Mouse (Mus musculus): ENCODE measurements around the gene Traf5.

Gene Traf5

DNA sequence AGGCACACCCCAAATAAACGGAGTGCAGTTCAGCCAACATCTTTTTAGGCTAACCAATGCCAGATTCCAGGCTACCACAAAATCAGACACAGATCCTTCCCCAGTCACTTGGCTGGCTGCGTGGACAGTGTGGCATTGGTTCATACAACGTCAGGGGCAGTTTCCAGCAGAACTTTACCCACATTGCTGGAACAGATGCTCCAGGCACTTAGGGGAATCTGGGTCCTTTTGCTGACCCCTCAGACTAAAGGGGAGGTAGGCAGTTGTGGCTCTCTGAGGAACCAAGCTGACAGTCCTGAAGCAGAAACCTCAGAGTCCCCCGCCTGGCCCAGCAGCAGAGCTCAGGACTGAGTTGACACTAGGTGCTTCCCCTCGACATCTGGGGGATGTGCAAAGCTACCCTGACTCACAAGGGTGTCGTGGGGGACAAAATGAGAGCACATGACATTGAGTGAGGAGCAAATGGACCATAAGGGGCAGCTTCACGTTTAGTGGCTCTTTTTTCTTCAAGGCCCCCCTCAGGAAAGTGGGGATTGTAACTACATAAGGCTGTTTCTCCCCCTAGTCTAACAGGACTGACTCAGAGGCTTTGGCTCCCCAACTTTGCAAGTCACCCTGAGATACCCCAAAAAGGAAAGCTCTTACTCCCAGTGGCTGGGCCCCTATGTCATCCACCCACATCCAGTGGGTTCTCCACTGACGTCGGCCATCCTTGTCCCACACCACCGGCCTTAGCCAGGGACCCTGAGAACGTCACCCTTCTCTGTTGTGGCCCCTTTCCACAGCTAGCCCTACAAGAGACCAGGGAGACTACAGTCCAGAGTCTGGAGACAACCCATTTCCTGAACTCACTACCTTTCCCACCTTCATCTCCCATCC lies 1.4 kb downstream of the Traf5 start:
- no peak for DNase-seq (ENCODE audit: low spot score)

- no peak for DNase-seq (ENCODE audit: low spot score)
Observed at GRCm38 (mm10) chr1:192090281-192090680, 2.1 kb downstream of the Traf5 start.

GRCm38 (mm10) chr1:192089208-192090166 lies 2.9 kb downstream of the Traf5 start:
- DNase-seq (ENCODE audit: low spot score), result no peak

DNA sequence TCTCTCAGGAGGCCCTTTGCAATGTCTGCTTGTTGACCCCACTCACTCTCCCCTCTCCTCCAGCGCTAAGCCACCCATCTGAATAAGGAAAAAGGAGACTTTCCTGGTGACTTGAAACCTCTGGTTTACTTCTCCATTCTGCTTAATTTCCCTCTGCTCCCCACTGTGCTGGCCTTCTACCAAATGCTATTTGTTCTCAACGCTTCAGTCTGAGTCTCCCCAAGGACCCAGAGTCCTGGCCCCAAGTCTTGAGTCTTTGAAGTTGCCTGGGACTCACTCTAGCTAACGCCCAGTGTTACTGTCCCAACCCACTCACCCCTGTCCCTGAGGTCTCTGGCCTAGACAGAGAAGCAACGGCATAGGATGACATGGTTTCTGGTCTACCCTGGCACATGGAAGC lies 4.3 kb downstream of the Traf5 start:
- no peak for DNase-seq (ENCODE audit: low spot score)

DNA sequence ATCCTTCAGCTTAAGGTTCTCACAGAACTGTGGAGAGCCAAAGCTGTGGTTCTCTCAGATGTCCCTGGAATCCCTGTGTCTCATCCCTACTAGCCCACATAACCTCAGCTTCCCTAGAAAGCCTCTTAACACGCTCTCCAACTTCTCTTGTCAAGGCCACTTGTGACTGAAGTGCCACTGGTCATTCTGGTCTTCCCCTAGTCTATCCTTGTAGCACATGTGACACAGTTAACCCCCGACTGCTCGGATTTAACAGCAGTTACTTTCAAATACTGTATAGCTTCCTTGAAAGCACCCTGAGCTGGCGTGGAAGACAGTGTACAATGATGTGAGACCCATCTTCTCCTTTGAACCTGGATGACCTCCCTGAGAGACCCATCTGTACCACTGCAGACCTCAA lies 5.3 kb downstream of the Traf5 start:
- DNase-seq (ENCODE audit: low spot score), result no peak

DNA sequence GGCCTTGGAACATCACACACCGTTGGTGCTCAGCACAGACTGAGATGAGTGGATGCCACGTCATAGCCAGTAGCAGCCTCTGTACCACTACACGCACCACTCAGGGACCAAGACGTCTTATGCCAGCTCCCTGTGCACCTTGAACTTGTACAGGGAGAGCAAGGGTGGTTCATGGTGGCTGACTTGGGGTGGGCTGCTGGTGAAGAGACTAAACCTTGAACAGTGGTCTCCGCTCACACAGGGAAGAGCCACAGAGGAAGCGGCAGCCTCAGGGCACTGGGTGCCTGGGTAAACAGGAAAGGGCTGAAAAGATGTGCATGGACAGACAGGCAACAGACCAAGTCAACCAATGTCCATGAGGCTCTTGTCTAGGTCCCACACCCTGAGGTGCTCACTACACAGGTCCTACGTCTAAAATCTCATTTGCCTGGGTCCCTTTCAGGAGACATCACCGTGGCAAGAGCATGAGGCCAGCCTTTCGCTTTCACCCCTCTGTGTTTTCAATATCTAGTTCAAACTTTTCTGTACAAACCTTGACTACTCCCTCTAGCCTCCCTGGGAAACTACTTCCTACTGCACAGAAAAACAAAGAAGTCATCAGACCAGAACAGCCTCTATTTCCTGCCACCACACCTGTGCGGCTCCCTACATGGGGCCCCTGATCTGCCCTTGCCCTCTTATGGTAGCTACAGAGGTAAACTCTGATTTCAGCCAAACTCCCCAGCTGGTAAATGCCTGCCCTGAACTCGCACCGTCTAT lies 5.9 kb downstream of the Traf5 start:
- no peak for DNase-seq (ENCODE audit: low spot score)

GRCm38 (mm10) chr1:192085218-192085617 lies 7.1 kb downstream of the Traf5 start:
- DNase-seq (ENCODE audit: low spot score), result no peak

GRCm38 (mm10) chr1:192082646-192083045 lies 9.7 kb downstream of the Traf5 start:
- no peak for DNase-seq (ENCODE audit: low spot score)

DNA sequence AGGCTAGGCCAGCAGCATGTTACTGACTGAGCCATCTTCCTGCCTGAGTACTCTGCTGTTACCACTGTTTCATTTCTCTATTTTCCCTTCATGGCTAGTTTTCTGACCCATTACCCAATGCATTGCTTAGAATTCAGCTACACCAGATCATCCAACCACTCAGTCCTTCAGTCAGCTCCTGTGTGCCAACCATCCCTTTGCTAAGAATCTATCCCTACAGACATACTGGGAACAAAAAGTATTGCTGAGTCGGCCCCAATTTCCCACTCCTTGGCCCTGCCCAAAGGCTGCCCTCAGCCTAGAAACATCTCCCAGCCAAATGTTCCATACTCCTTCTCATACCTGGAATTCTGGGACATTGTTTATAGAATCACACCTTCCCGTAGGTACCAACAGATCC lies 11.2 kb downstream of the Traf5 start:
- no peak for DNase-seq (ENCODE audit: low spot score)

DNA sequence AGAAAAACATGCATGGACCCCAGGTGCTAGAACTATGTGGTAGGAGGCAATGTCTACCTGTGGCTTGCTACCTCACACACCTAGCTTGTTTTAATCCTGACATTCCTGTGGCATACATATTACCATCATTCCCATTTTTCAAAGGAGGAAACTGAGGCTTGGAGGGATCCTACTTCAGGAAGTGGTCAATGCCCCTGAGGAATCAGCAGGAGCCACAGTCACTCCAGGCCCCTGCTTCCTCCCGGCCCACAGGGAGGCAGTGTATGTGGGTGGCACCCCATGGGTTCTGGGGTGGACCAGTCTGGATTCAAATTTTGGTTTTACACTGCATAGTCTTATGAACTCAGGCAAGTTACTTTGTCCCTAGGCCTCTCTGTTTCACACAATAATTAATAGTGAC lies 13.2 kb downstream of the Traf5 start:
- no peak for DNase-seq (ENCODE audit: low spot score)

GRCm38 (mm10) chr1:192078406-192078805 lies 14.0 kb downstream of the Traf5 start:
- no peak for DNase-seq (ENCODE audit: low spot score)

- peak; percentile 31 for DNase-seq (ENCODE audit: low spot score)
Observed at GRCm38 (mm10) chr1:192076796-192077535, 15.4 kb downstream of the Traf5 start.

GRCm38 (mm10) chr1:192076101-192076500 lies 16.3 kb downstream of the Traf5 start:
- peak; percentile 31 for DNase-seq (ENCODE audit: low spot score)

- no peak for DNase-seq (ENCODE audit: low spot score)
Observed at GRCm38 (mm10) chr1:192074824-192075223, 17.5 kb downstream of the Traf5 start.

- DNase-seq (ENCODE audit: low spot score), result peak; percentile 39
Observed at GRCm38 (mm10) chr1:192072426-192072825, 19.9 kb downstream of the Traf5 start.

DNA sequence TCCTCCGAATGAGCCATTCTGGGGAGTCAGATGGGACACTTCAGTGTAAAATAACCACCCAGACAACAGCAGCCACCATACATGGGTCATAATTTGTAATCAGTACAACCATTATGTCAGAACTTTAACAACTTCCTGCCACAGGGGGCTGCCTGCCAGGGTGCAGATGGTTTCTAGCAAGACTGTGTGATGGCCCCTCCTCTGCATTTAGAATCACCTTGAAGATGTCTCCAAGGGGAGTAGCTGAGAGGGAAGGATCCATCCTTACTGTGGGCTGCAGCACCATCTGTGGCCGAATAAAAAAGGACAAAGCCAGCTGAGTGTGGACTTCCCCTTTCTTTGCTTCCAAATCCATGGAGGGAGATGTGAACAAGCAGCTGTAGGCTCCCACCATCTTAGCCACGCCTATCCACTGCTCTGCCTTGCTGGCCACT lies 21.7 kb downstream of the Traf5 start:
- peak; percentile 47 for DNase-seq (ENCODE audit: low spot score)

GRCm38 (mm10) chr1:192069971-192070591 lies 22.3 kb downstream of the Traf5 start:
- peak; percentile 46 for DNase-seq (ENCODE audit: low spot score)

GRCm38 (mm10) chr1:192068188-192068587 lies 24.2 kb downstream of the Traf5 start:
- peak; percentile 41 for DNase-seq (ENCODE audit: low spot score)

- peak; percentile 29 for DNase-seq (ENCODE audit: low spot score)
Observed at GRCm38 (mm10) chr1:192066956-192067355, 25.4 kb downstream of the Traf5 start.

DNA sequence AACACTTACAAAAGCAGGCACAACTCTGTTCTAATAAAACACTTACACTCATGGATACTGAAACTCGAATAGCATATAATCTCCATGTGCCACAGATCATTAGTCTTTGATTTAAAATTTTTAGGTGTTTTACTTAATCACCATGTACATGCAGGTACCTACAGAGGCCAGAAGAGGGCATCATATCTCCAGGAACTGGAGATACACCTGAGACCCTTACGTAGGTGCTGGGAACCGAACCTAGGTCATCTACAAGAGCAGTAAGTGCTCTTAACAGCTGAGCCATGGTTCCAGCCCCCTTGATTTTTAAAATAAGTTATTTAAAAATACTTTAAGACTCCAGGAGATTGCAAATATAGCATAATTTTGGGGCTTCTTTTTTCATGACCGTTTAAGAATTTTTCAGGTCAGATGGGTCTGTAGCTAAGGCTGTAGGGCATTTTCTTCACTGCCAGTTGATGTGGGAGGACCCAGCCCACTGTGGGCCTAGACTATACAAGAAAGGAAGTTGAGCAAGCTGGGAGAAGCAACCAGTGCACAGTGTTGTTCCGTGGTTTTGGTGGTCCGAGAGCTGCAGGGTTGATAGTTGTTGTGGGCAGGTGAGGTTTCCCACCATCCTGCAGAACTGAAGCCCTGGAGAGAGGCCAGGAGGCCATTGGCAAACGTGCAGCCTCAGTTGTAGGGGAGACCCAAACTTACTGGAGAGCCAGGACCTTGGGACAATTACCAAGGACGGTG lies 29.0 kb downstream of the Traf5 start:
- peak; percentile 38 for DNase-seq (ENCODE audit: low spot score)

All from testis, postnatal 10 days (tissue).